Mouse (Mus musculus): ENCODE results near the gene 9530053A07Rik.

- TF ChIP-seq SMC3 (IDR thresholded peaks at IDR 0.05; ENCODE audit: low read depth, low read length) (no peak), POLR2A (IDR thresholded peaks at IDR 0.05; ENCODE audit: control insufficient read depth in 1 of 2, insufficient read depth in 1 of 2, low read depth in 1 of 2, low read length in 2 of 2, poor library complexity in 1 of 2) (no peak), CTCF (IDR thresholded peaks at IDR 0.05 in 2 of 3, conservative IDR thresholded peaks at IDR 0.05 in 1 of 3; ENCODE audit: control insufficient read depth in 1 of 3, insufficient read depth in 1 of 3, low read depth in 2 of 3, low read length in 3 of 3, poor library complexity in 1 of 3, severe bottlenecking in 1 of 3) (no peak), KAT2A (conservative IDR thresholded peaks at IDR 0.05; ENCODE audit: low read depth, low read length) (no peak), CHD2 (IDR thresholded peaks at IDR 0.05; ENCODE audit: low read length) (no peak), GATA1 (IDR thresholded peaks at IDR 0.05; ENCODE audit: low read depth, low read length) (peak; percentile 61), UBTF (IDR thresholded peaks at IDR 0.05; ENCODE audit: borderline replicate concordance, insufficient read depth, low read depth, low read length) (no peak), CHD1 (IDR thresholded peaks at IDR 0.05; ENCODE audit: low read depth, low read length) (no peak), USF1 (IDR thresholded peaks at IDR 0.05; ENCODE audit: low read depth, low read length) (no peak), E2F4 (IDR thresholded peaks at IDR 0.05; ENCODE audit: borderline replicate concordance, low read depth, low read length) (no peak), MAZ (IDR thresholded peaks at IDR 0.05; ENCODE audit: low read depth, low read length) (no peak)
These were observed 79.2 kb downstream of the 9530053A07Rik start for GRCm38 (mm10) chr7:28208396-28208987.

Data from MEL (cell line).